Mouse (Mus musculus) brain, embryonic 14.5 days (tissue): Measurements from ENCODE around the gene Sipa1l1.

Source experiments
- CTCF ChIP-seq: fragments of 200-500 bp; IDR thresholded peaks from 2 replicates; pipeline ENCODE4 v1.5.1; 2012; ENCODE audit warnings: inconsistent platforms, mild to moderate bottlenecking, moderate library complexity, borderline replicate concordance; ENCODE audit not compliant: insufficient read depth, insufficient read length; ENCODE audit errors: extremely low read depth
- POLR2A ChIP-seq: fragments of 200-500 bp; IDR thresholded peaks from 2 replicates; pipeline ENCODE4 v1.6.1; 2012; ENCODE audit warnings: mild to moderate bottlenecking, inconsistent platforms, borderline replicate concordance; ENCODE audit not compliant: poor library complexity, insufficient read depth, insufficient read length, severe bottlenecking; ENCODE audit errors: extremely low read depth

DNA sequence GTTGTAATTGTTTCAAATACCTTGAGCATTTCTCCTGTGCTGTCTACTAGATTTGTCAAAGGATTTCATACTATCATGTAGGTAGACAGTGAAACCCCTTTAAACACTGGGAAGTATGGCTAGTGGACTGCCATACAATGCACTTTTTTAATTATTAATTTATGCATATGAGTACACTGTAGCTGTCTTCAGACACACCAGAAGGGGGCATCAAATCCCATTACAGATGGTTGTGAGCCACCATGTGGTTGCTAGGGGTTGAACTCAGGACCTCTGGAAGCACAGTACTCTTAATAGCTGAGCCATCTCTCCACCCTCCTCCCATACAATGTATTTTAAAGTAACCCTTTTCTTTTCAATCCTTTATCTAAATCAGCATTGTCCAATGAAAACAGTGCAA lies 219.0 kb downstream of the Sipa1l1 start:
- TF ChIP-seq POLR2A (no peak), CTCF (no peak)
